Mouse (Mus musculus): Measurements from ENCODE around the gene Acly.
A peak's percentile ranks its signal among the peaks of the same experiment; 100 is the strongest.

Gene Acly

DNA sequence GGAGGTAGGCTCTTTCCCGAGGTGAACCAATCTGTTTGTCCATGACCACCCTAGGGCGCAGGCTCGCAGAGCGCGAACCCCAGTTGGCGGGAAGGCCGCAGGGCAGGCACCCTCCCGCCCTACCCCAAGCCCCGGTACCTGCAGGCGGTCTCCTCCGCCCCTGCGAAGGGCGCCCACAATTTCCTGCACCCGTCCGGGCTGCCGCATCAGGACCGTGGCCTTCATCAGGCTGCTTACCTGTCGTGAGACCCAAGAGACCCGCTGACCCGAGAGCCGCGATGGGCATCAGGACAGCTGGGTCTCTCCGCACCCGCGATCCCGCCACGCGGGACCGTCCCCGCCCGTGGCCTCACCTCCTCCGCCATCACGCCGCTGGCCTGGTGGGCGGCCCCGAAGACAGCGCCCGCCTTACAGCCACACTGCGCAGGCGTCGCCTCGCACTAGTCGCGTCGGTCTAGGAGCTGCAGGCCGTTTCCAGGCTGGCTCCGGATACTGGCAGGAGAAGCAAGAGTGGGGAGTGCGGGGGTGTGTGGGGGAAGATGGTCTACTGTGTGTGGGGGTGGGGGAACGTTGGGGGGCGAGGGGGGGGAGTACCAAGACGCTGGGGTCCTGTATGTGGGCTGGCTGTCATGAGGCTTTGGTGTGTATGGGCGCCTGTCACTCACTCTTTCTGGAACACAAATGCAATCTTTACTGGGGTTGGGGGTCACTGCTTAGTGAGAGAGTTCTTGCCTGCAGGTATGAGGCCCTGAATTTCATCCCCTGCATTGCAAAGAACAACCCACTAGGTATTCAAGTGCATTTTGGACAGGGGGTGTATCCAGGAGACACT, 86.9 kb downstream of the Acly start:
- peak; percentile 62 for DNase-seq (ENCODE audit: low read depth)

DNA sequence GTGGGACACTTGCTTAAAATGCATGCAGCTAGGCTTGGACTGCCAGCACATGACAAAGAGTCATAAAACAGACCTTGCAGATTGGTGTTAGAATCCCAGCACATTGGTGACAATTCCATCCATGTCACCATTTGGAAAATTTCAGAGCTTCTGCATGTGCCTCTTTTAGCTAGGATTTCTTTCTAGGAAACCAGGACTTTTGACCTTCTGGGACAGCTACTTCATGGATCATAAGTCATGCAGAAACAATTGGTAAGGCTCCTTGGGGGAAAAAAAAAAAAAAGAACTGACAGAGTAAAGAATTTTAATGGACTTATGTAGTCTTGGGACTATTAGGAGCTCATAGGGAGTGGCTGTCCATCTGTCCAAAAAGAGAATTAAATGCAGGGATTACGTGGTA, 89.9 kb downstream of the Acly start:
- no peak for DNase-seq (ENCODE audit: low read depth)

DNA sequence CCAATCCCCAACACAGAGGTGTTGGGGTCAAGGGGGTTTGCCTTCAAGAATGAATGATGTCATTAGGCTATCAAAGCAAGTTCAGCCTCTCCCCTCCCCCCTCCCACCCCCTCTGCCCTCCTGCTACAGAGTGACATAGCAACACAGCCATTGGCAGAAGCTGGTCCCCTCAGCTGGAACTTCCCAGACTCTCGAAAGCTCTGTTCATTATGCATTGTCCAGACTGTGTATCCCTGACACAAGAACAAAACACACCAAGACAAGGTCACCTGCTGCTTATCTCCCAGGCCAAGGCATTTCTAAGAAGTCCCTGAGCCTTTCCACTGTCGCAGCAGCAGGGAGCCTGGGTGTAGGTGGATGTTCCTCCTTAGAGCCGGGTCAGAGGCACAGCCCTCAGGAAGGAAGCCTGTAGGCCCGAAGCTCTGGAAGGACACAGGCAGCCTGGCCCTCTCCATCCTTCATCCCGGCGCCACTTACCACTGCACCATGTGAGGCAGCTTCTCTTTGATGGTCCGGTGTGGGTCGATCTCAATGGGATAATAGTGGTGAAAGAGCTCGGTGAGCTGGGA, 92.0 kb downstream of the Acly start:
- DNase-seq (ENCODE audit: low read depth), result no peak

DNA sequence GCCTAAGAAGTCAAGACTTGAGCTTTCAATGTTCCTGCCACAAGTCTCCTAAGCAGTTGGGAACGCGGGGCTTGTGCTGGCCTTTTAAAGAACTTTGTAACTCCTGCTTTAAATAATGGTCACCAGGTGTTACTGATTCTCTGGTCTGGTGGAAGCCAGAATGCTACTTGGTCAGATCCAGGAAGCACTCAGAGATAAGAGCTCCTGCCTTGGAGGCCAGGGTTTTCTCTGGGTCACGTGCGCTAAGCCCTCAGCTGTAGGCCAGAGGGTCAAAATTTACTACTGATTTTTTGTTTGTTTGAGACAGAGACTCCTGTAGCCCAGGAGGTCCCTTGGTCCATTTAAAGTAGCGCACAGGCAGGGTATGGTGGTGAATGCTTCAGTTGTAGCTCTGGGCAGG, 95.8 kb downstream of the Acly start:
- DNase-seq (ENCODE audit: low read depth), result no peak

DNA sequence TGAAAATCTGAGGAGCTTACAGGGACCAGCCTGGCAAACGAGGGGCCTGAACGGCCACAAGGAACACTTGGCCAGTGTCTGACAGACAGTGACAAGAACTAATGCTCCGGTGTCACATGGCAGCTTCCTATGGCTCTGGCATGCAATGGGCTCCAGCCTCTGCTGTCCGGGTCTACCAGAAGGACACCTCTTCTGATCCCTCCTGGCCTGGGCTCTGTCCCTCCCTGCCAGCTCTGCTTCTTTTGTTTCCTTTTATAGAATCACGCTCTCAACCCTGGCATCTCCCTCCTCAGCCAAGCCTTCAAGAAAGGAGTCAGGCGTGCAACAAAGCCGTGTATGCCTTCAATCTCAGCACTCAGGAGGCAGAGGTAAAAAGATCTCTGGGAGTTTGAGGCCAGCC, 97.7 kb downstream of the Acly start:
- DNase-seq (ENCODE audit: low read depth), result no peak

DNA sequence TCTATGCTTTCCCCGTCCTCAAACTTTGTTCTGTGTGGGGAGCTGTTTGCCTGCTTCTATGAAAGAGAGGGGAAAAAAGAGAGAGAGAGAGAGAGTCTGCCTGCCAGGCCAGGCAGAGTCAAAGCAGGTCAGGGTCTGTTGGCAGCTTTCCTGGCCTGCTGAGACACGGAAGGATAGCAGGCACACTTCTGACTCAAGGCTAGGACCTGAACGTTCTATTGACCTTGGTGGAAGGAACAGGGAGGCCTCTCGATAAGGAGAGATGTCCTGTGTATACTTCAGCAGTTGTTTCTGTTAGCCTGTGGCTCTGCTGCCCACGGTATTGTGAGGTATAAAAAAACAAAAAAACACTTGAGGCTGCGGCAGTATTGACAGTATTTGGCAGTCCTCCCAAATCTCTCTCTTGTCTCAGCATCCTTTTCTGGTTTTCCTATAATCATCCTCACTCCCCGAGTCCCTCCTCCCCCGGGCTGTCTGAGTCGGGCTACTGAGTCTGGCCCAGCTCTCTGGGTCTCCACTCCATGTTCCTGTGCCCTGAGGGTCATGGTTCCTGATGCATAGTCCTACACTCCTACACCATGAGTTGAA, 99.1 kb downstream of the Acly start:
- DNase-seq (ENCODE audit: low read depth), result no peak

DNA sequence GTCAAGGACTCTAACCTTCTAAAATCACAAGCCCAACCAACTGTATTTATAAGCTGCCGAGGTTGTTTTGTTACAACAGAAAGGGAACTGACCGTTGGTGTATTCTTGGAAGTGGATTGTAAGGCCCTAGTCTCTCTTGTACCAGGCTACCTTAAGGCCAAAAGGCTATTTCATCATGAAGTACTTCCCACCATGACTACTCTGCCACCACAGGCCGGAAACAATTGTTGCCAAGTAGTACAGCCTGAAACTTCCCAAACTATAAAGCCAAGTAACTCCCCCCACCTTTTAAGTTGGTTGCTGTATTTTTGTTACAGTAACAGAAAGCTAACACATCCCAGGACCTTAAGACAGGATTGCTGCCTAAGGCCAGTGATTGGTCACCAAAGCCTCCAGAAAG, 101.0 kb downstream of the Acly start:
- peak; percentile 77 for DNase-seq (ENCODE audit: low read depth)
